9 mouse cellular contexts compared by ENCODE assay signal in the genomic region with DNA sequence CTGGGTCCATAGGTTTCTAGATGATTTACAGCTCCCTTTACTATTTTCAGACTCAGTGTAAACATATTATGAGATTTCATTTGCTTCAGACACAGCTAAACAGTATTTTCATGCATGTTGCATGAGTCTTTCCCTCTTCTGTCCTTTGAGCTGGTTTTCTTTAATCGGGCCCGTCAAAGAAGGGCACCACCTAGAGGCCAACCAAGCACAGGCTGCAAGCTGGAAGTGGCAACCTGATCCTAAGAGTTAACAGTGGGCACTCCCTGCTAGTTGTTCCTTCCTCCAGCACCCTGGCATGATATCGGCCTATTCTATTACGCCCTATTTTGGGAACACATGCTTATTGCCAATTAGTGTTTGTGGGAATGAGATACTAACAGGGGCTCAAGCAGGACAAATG. TPM values are rescaled to one million over a fixed set of nuclear protein-coding genes. Genes with fewer than 3 reads are reported as not detected.
DNase-seq lines count a peak whose midpoint lies in the region; ATAC-seq lines count a peak whose summit lies in the region.
"Had no signal": no experiment of that assay in that cellular context is flagged by ENCODE, and none has a peak within 500 bp of the region (broad histone marks: within the 10 kb centered on the region; RNA-seq: fewer than 3 reads in every experiment).

No protein-coding gene starts in this region.

- H3K4me3 ChIP-seq in liver, embryonic 15.5 days (replicated peaks), result no peak overlapping the region

- H3K36me3 ChIP-seq in liver, embryonic 15.5 days (replicated peaks), result no peaks in the 10 kb centered on the region

- no peaks in the 10 kb centered on the region for H3K27me3 ChIP-seq in liver, embryonic 15.5 days

- DNase-seq in 3134 (ENCODE audit: extremely low read depth, insufficient read length, low spot score), result peak; percentile 30
- peak; percentile 63 for DNase-seq in A20 (ENCODE audit: low read depth, low spot score)
- DNase-seq in adrenal gland, postnatal 25 days, result peak; percentile 50
- peak; percentile 12 to 25 for DNase-seq in frontal cortex, postnatal 10 days (ENCODE audit: low spot score in 2 of 2)
- peak; percentile 59 for DNase-seq in kidney, adult 9 months
- peak; percentile 51 for DNase-seq in retina, embryonic 14.5 days (ENCODE audit: low spot score)
- DNase-seq in c-Kit-positive CD71-positive TER-119-positive erythroid progenitor cells, embryonic 14.5 days (ENCODE audit: low spot score), result no peak

- H3K4me2 ChIP-seq in liver, embryonic 15.5 days, result no peak overlapping the region

- no peaks in the 10 kb centered on the region for H3K9me3 ChIP-seq in liver, embryonic 15.5 days (replicated peaks)

- ATAC-seq in liver, embryonic 15.5 days (ENCODE audit: insufficient read depth), result peak; percentile 58; the same call in 1 of the 2 replicates

- 23% methylated on average over 4 of the region's 4 CpGs for WGBS in liver, embryonic 15.5 days (ENCODE audit: insufficient replicate concordance)

- no peak overlapping the region for H3K9ac ChIP-seq in liver, embryonic 15.5 days

- H3K27ac ChIP-seq in liver, embryonic 15.5 days (replicated peaks), result no peak overlapping the region

- H3K4me1 ChIP-seq in liver, embryonic 15.5 days (replicated peaks), result peaks cover 10% of the 10 kb centered on the region

RNA-seq across cellular contexts. Expression of gene Ifnb1, which starts 8.2 kb away (rescaled TPM):
- not detected in 2 replicates for total RNA-seq in adrenal gland, postnatal 25 days (2021)
- not detected in 2 replicates for polyA plus RNA-seq in liver, embryonic 15.5 days (2015; fragmentation: Nextera tagmentation; extraction: Ambion mirVana)
- polyA plus RNA-seq: heart, embryonic 14.5 days had no signal

RNA-seq across cellular contexts. Expression of gene Ifna15, which starts 43.6 kb away (rescaled TPM):
- not detected in 2 replicates for total RNA-seq in adrenal gland, postnatal 25 days (2021)
- not detected in 2 replicates for polyA plus RNA-seq in liver, embryonic 15.5 days (2015; fragmentation: Nextera tagmentation; extraction: Ambion mirVana)
- polyA plus RNA-seq: heart, embryonic 14.5 days had no signal

RNA-seq across cellular contexts. Expression of gene Ifna14, which starts 57.2 kb away (rescaled TPM):
- not detected in 2 replicates for total RNA-seq in adrenal gland, postnatal 25 days (2021)
- not detected in 2 replicates for polyA plus RNA-seq in liver, embryonic 15.5 days (2015; fragmentation: Nextera tagmentation; extraction: Ambion mirVana)
- polyA plus RNA-seq: heart, embryonic 14.5 days had no signal
